Mouse (Mus musculus) 3134 (cell line): ENCODE measurements around the gene Sntb2.
A peak's percentile ranks its signal among the peaks of the same experiment; 100 is the strongest.

Experiments used
- DNase-seq: peaks from one replicate; pipeline ENCODE4 v3.0.0-alpha.2; 2011; ENCODE audit warnings: low spot score; ENCODE audit not compliant: insufficient read length; ENCODE audit errors: extremely low read depth

Sntb2 gene

DNA sequence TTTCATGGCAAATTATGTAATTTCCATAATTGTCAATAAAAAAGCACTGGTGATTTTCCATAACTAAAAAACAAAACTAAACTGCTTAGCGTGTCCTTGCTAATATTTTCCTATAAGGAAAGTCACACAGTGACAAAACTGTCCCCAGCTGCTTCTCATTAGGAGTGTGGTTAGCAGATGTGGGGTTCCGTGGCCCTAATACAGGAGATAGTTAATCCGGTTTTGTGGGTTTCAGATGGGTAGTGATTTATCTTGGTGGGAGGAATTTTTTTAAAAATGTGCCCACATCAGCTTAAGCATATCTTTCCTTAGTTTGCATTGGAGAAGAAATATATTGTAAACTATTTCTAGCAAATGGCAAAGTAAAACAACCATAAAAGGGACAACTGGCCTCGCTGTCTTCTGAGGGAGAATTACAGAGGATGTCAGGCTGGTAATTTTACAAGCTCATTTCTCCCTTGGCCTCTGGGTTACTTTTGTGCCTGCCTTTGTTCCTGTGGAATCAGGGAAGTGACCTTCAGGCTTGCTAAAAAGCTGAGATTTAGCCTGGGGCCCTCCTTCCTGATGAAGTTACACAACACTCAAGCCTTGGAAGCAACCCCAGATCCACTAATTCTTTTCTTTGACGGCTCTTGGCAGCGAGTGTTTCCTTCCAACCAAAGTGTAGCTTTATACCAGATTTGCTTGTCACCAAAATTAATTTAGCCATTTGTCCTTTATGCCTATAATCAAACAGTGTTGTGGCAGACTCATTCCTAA, 6.2 kb upstream of the Sntb2 start:
- DNase-seq: peak; percentile 39

DNA sequence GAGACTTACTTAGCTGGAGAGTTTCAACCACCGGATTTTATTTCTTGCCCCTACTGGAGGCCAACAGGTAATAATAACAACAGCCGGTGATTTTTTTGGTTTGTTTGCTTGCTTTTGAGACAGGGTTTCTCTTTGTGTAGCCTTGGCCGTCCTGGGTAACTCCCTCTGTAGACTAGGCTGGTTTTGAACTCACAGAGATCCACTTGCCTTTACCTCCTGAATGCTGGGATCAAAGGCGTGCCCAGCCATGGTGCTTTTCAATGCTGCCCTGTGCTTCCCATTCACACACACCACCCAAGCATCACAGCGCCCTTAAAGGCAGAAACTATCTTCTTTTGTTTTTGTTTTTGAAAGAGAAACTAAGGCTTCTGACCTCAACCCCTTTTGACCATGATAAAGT, 5.6 kb upstream of the Sntb2 start:
- no peak for DNase-seq

DNA sequence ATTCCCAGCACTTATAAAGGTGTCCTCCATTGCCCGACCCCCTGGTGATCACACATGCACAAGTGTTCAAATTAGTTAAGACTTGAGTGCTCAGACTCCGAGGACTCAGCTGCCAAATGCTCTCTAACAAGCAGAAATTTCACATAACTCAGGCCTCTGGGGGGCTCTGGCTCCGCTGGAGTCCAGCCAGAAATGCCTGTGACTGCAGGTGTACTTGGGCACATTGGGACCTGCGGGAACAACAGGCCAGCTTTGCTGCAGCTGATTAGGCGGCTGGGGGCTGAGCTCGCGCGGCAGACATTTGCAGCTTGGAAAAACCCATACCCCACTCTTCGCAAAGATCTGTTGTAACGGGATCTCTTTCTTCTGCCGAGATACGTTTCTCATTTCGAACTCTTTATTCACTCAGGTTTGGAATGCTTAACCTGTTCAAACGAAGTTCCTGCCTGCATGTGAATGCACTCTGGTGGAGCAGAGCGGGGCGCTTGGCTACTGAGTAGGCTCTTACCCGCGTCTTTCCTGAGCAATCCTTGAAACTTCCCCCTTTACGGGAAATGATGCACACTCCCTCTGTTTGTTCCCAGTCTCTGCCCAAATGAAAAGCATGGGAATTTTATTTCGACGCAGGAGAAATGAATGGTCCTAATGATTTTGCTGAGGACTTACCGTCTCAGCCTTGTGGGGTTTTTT, 3.0 kb upstream of the Sntb2 start:
- no peak for DNase-seq

DNA sequence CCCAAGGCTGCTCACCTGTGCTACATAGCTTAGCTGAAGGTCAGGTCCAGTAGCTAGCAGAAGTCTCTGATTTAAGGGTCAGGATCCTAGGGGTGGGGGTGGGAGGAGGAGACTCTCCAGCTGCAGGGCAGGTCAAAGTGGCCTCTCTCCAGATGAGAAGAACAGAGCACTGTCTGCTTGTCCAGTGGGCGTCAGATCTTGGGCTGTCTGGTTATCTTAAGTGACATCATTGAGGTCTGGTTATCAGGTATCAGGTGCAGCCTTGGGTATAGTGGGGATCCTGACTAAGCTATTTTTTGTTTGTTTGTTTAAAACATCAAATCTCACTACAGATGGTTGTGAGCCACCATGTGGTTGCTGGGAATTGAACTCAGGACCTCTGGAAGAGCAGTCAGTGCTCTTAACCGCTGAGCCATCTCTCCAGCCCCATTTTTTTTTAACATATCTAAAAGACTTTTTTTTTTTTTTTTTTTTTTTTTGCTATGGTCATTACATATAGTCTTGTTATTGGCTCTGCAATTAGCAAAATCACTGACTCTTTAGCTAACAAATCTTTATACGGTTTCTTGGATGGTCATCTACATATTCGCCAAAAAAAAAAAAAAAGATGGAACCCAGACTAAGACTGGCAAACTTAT, 1.9 kb upstream of the Sntb2 start:
- DNase-seq: no peak

DNA sequence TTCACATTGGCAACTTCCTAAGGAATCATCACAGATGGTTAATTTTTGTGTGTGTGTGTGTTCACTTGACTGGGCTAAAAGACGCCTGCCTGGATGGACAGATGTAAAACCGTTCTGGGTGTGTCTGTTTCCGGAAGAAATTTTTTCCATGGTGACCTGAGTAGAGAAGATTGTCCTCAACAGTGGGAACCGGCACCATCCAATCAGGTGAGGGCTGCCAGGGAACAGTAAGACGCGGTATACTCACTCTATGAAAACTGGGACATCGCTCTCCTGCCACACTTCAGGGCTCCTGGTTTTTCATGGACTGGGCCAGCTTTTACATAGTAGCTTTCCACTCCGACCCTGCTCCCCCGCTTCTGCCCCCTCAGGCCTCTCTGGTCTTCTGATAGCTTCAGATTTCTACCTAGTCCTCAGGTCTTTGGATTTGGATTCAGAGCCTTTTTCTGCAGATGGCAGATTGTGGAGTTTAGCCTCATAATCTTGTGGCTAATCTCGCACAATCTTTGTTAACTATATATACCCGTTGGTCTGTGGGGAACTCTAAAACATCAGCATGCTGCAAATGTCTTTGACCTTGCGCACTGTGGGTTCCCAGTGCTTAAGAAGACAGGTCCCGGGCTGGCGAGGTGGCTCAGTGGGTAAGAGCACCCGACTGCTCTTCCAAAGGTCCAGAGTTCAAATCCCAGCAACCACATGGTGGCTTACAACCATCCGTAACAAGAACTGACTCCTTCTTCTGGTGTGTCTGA, 1.1 kb upstream of the Sntb2 start:
- DNase-seq: no peak

DNA sequence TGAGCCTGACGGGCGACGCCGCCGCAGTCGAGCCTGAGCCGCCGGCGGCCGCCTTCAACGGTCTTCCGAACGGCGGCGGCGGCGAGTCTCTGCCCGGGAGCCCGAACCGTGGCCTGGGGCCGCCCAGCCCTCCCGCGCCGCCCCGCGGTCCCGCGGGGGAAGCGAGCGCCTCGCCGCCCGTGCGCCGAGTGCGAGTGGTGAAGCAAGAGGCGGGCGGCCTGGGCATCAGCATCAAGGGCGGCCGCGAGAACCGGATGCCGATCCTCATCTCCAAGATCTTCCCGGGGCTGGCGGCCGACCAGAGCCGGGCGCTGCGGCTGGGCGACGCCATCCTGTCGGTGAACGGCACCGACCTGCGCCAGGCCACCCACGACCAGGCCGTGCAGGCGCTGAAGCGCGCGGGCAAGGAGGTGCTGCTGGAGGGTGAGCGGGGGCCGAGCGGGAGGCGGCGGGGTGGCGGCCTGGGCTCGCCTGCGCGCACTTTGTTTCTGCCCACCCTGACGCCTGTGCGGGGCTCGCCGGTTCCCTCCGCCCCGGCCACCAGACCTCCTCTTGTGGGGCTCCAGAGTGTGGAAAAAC, 438 bp downstream of the Sntb2 start:
- peak; percentile 66 for DNase-seq

DNA sequence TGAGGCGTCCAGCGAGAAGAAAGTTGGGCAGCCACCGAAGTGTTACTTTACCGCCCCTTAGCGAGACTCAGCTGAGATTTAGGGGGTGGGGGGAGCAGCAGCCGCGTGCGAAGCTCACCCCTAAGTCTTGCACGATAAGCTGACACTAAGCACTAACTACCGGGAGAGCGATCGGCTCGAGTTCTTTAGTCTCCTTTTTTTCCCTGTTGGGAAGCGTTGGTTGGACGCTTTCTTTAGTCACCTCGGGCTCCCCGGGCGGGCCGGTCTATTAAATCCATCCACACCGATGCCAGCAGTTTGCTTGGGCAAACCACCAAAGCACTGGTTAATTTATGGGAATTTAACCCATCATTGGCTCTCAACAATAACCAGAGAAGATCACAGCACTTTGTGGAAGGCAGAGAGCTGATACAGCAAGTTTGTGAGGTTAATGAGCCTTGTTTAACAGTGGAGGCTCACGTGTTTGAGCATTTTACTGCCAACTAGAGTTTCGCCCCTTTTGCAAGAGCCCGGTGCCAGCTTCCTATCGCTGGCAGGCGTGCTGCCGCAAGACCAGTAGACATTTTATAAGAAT, 1.0 kb downstream of the Sntb2 start:
- peak; percentile 55 for DNase-seq

DNA sequence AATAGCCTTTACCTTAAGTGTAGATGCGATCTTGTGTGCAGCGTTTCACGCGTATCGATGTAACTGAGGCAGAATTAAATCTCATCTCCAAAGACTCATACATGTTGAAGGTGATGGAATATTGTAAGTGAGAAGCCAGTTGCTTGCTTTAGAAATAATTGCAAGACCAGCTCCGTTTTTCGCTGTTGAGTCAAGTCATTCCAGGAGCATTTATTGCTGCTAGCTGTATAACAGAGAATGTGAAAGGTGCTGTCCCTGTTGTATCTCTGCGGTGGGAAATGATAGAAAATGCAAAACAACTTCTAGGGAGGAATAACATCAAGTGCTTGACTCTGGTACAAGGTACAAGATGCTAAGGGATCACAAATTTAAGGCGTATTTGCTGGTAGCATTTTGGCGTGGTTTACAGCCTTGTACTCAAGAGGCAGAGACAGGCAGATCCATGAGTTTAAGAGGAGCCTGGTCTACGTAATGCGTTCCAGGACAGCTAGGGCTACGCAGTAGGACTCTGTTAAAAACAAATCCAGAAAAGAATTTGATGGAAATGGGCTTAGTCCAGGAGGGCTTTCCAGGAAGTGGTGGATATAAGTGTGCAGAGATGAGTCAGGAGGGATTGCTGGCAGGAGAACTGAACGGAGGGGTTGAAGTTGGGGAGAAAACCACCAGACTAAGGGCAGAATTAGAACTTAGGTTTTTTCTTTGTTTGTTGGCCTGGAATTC, 1.7 kb downstream of the Sntb2 start:
- DNase-seq: peak; percentile 38

DNA sequence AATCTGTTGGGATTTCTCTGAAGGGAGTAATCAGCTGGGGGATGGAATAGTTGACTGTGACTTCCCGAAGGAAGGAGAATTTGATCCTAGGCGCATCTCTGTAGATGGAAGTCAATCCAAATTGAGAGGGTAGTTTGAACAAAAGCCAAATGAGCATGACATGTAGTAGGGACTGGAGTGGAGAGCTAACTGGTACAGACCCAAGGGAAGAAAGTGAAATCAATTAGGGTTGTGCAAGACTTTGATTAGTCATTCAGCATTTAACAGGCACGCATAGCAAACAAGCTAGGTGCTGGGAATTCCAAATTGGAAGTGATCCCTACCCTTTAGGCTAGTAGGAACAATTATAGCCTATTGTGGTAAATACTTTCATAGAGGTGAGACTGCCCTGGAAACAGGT, 6.3 kb downstream of the Sntb2 start:
- DNase-seq: no peak

DNA sequence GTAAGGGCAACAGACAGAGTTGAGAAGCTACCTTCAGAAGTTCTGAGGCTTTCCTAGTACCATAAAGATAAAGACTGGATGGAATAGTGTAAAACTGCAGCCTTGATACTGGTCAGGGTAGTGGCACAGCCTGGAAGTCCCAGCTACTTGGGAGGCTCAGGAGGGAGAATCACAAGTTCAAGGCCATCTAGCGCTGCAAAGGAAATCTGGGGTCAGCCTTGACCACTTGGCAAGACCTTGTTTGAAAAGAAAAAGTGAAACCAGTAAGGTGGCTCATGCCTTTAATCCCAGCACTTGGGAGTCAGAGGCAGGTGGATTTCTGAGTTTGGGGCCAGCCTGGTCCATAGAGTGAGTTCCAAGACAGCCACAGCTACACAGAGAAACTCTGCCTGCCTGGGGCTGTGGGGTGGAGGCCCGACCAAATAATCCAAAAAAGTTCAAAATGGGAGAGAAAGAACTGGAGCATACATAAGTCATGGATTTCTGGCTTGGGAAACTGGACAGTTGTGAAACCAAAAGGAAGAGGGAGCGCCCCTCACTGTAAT, 8.4 kb downstream of the Sntb2 start:
- DNase-seq: no peak

DNA sequence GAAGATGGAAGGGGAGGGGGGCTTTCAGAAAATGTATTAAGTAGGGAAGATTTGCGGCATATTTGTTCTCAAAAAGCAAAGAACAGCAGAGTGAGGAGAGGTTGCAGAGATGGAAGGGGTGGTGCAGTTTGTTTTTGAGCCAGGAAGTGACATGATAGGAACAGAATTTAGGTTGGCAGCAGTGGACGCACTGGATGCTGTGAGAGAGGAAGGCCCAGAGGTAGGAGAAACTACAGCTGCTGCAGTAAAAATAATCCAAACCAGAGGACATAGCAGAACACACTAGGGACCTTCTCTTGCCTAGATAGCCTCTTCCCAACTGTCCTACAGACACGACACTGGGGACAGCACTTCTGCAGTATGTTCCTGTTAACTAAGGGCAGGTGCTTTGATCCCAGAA, 9.2 kb downstream of the Sntb2 start:
- no peak for DNase-seq

DNA sequence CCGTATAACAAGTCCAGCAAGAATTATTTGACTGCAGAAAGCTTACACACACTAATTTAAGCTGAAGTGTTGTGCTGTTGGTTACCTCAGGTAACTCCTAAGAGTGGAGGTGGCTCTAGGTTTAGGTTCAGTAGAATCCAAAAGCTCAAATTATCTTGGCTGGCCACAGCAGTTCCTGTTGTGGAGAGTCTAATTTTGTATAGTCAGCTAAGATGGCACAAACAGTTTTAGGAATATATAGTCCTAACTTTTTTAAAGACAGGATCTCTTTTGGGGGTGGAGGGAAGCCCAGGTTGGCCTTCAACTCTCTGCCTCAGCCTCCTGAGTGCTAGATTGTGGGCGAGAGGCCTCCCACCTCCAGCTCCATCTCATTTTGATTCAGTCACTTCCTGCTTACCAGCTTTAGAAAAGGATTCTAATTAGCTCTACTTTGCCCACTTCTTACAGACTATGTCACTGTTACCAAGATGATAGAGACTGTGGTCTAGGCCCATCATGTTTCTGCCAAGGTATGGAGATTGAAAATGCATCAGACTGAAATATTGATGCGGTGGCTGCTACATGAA, 13.2 kb downstream of the Sntb2 start:
- DNase-seq: no peak

DNA sequence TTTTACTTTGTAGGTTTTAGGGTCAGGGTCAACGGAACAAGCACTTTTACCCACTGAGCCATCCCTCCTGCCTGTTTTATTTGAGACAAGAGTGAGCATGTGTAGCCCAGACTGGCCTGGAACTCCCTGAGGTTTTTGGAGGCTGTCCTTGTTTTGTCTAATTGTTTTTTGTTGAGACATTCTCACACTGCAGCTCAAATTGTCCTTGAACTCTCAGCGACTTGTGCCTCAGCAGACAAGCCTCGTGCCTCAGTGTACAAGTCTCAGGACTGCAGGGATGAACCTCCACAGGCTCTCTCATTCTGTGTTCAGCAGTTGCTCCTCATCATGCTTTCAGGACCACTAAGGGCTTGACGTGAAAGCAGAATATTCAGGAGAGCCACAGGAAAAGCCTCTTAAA, 16.2 kb downstream of the Sntb2 start:
- no peak for DNase-seq

DNA sequence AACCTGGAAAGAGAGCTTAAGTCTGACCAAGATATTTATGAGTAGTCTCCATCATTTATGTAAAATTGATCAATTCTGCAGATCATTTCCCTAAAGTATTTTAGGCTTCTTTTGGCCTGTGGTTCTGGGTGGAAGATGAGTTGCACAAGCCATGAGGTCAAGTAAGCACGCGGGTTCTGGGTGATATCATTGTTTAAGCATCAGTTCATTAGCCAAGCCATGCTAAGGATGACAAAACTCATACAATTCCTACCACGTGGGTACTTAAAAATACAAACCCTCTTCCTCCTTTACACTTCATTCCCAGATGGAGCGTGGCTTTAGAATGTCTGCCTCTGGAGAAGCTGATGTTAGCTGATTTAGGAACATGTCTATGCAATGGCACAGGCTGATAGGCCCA, 18.0 kb downstream of the Sntb2 start:
- peak; percentile 42 for DNase-seq

DNA sequence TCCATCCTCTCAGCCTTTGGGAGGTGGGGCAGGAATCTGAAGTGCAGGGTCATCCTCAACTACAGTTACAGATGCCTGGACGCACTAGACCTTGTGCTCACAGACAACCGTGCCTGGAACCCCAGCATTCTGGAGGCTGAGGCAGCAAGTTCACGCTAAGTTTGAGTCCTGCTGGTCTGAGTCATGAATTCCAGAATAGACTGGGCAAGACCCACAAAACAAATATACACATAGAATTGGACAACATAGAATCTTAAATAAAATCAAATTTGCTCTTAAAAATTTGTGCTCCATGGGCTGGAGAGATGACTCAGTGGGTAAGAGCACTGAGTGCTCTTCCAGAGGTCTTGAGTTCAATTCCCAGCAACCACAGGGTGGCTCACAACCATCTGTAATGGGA, 21.5 kb downstream of the Sntb2 start:
- peak; percentile 59 for DNase-seq

DNA sequence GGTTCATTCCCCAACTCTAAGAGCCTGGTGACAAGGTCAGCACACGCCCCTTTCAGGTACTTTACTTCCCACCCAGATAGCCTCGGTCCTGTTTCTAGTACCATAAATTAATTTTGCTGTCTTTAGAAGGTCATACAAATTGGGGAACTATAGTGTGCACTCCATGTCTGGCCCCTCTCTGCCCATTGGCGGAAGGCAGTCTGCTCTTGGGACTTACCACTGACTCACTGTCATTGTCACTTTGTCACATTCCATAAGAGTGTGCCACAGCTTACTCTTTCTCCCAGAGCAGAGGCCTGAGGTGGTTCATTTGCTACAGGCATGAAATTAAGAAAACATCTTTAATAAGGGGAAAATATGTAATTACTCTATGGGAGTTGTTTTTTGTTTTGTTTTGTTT, 22.7 kb downstream of the Sntb2 start:
- DNase-seq: no peak

DNA sequence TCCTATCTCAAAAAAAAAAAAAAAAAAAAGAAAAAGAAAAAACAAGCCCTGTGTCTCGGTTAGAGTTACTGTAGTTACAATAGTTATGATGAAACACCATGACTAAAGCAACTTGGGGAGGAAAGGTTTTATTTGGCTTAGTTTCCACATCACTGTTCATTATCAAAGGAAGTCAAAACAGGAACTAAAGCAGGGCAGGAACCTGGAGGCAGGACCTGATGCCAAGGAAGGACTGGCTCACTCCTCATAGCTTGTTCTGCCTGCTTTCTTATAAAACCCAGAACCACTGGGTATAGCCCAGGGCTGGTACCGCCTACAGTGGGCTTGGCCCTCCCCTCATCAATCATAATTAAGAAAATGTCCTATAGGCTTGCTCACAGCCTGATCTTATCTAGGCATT, 24.1 kb downstream of the Sntb2 start:
- no peak for DNase-seq

DNA sequence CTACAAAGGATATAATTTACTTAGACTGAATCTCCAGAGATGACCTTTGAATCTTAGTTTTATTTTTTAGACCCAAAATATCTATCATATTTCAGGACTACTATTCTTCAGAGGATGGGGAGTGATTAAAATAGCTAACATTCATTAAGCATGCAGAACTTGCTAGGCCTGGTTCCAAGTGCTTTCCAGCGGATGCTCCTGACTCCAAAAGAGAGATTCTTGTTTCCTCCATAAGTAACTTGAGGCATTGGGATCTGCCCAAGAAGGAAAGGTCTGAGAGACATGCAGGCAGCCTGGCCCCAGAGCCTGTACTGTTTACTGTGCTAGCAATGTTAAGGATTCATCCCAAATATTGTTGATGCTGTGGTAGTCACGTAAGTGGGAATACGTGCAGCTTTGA, 26.8 kb downstream of the Sntb2 start:
- no peak for DNase-seq

DNA sequence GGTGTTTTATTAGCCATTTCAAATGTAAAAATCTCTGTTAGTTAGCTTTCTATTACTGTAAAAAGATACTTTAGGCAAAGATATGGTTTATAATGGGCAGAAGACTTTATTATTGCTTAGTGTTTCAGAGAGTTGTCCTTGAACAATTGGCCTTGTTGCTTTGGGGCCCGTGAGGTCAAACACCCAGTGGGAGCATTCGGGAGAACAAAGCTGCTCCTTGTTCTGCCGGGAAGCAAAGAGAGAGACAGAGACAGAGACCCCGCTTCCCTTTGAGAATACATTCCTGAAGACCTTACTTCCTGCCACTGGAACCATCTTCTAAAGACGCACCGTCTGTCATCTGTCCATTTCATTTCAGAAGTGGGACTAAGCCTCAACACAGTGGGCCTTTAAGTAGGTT, 27.8 kb downstream of the Sntb2 start:
- no peak for DNase-seq
